Mouse (Mus musculus) bone marrow, adult 2 months (tissue): ENCODE results near the gene Thbs2. TPM values are rescaled to one million over a fixed set of nuclear protein-coding genes. Genes with fewer than 3 reads are reported as not detected.
"Not testable (repeated sequence)": the region's sequence is repeated elsewhere in the genome, so short reads cannot be mapped to it uniquely, and the experiment has no call there.

ENCODE experiments used
- H3K27ac ChIP-seq: fragments of 200-500 bp; 2 replicates; pipeline ENCODE4 v1.5.1; 2012; ENCODE audit warnings: low read depth, mild to moderate bottlenecking, control low read depth, inconsistent platforms, low read length; ENCODE audit not compliant: control insufficient read depth, poor library complexity, insufficient read depth
- H3K4me1 ChIP-seq: fragments of 200-500 bp; 2 replicates; pipeline ENCODE4 v1.6.1; 2011; ENCODE audit warnings: low read length; ENCODE audit not compliant: control insufficient read depth, insufficient read depth
- H3K4me3 ChIP-seq: fragments of 200-500 bp; replicated peaks from 2 replicates; pipeline ENCODE3; 2011; ENCODE audit warnings: mild to moderate bottlenecking, low read depth, low read length, control low read depth; ENCODE audit not compliant: control insufficient read depth
- CTCF ChIP-seq: fragments of 200-500 bp; IDR thresholded peaks from 2 replicates; pipeline ENCODE4 v1.5.1; 2011; ENCODE audit warnings: low read length, control low read depth; ENCODE audit not compliant: control insufficient read depth, insufficient read depth
- POLR2A ChIP-seq: fragments of 200-500 bp; IDR thresholded peaks from 2 replicates; pipeline ENCODE4 v1.6.1; 2011; ENCODE audit warnings: low read depth, mild to moderate bottlenecking, control low read depth, low read length, borderline replicate concordance; ENCODE audit not compliant: control insufficient read depth
- WGBS: fragments of 180-500 bp; shearing (Covaris S2); methylation state at CpG from one replicate; pipeline ENCODE4 v1.1.7; 2018; 5-methylcytosine and 5-hydroxymethylcytosine counted together
- polyA plus RNA-seq: library from polyadenylated mRNA; stranded (reverse); fragments of >200 nt; gene quantifications from 2 replicates; pipeline ENCODE4 v1.2.4, GENCODE M21; 2011; ENCODE audit warnings: low replicate concordance; ENCODE audit not compliant: missing spikeins, insufficient read depth, insufficient read length

The Thbs2 gene
- polyA plus RNA-seq, 1 experiment, result 7.0 TPM

- Histone ChIP-seq H3K4me1 (no peaks in the 10 kb centered on the region), H3K27ac (no peak overlapping the region), H3K4me3 (no peak overlapping the region)
- no peak for TF ChIP-seq POLR2A
- TF ChIP-seq CTCF, result no peak
- WGBS, result 82% methylated on average over 15 of the region's 15 CpGs
These were observed 53.5 kb downstream of the Thbs2 start for GRCm38 (mm10) chr17:14640351-14641115.

DNA sequence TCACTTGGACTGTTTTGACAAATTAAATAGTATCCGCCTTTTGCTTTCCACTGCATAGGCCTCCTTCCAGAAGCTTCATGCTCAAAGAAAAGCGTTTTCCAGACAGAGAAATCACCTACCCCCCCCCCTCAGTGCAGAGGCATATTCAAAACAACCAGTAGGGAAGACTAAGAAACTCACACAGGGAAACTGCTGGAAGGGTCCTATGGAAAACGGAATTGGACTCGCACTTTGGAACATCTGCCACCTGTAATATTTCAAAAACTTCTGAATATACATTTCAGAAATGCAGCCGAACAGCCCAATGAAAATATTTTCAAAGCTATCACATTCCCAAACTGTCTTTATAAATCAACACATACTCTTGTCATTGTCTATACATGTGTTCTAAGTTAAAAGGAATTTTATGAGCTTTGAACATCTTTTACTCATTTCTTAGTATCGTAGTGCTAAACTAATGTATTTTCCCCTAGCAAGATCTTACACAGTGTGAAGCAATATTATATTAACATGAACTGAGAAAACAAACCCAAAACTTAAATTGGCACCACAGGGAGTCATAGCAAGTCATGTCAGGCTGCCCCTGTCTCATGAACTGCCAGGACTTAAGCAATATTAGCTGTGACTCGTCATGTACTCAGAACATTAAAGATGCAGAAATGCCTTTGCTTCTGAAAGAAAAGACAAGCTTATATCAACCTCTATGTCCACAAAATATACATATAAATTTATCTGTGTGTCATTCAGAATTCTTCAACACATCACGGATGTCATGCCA lies 58.3 kb downstream of the Thbs2 start:
- 84% methylated on average over 8 of the region's 8 CpGs for WGBS
- no peak overlapping the region for H3K4me3 ChIP-seq
- no peaks in the 10 kb centered on the region for H3K4me1 ChIP-seq
- no peak overlapping the region for H3K27ac ChIP-seq
- no peak for TF ChIP-seq POLR2A
- no peak for TF ChIP-seq CTCF

- Histone ChIP-seq H3K4me1 (no peaks in the 10 kb centered on the region), H3K27ac (no peak overlapping the region), H3K4me3 (no peak overlapping the region)
- no peak for TF ChIP-seq CTCF
- TF ChIP-seq POLR2A, result no peak
- 61% methylated on average over 4 of the region's 4 CpGs for WGBS
These were observed 65.1 kb downstream of the Thbs2 start for GRCm38 (mm10) chr17:14628901-14629300.

DNA sequence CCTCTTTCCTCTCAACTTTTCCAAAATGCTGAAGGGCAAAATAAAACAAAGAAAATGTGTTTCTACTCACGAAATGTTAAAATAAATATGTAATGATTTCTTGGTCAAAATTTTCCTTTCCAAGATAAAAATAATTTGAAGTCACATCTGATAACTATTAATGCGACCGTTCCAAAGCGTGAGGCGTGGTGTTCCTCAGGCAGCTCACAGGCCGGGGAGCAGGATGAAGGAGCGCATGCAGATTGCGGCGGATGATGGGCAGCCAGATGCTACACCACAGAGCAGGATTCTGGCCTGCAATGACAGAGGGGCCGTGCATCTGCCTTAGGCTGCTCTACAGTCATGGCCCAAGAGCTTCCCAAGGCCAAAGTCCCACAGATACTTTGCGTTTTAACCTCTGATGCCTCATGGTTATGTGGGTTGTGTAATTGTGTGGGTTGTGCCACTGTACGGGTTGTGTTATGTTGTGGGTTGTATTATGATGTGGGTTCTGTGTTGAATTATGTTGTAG lies 66.2 kb downstream of the Thbs2 start:
- TF ChIP-seq CTCF (no peak), POLR2A (no peak)
- Histone ChIP-seq H3K4me3 (no peak overlapping the region), H3K4me1 (no peaks in the 10 kb centered on the region), H3K27ac (no peak overlapping the region)
- WGBS, result 89% methylated on average over 12 of the region's 12 CpGs

DNA sequence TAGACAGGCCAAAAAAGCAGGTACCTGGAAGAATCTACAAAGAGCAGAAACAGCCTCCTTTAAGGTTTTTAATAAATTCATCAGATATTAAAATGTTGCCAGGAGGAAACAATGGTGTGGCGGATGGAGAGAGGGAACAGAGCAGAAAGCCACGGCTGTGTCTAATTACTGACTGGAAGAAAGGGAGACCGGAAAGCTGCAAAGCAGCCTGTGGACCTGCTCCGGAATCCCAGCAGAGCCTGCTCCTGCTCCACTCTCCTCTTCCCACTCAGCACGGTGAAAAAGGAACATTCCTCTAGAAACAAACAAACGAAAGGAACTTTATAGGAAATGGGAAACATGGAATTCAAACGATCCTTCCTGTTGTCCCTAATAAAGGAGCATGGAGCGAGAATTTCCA lies 69.6 kb downstream of the Thbs2 start:
- no peak overlapping the region for H3K27ac ChIP-seq
- 55% methylated on average over 8 of the region's 8 CpGs for WGBS
- no peaks in the 10 kb centered on the region for H3K4me1 ChIP-seq
- TF ChIP-seq POLR2A, result no peak
- no peak for TF ChIP-seq CTCF
- no peak overlapping the region for H3K4me3 ChIP-seq

- not testable (repeated sequence) for H3K27ac ChIP-seq, H3K4me1 ChIP-seq, H3K4me3 ChIP-seq
These were observed 73.0 kb downstream of the Thbs2 start for GRCm38 (mm10) chr17:14621006-14621405.

DNA sequence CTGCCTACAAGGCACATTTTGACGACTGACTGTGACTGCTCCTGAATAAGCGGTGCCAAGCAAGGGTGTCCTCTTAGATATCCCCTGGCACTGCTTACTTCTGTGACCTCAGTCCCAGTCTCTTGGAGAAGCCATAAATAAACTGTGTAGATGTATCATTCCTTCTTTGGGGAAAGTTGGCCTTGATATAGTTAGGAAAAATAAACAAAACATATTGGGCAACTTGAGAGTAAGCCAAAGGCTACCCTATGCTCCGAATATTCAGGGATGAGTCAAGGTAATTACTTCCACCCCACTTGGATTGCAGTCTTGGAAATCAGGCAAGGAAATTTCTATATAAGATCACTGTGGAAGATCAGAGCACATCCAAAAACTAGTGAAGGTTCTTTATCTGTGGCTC lies 74.0 kb downstream of the Thbs2 start:
- WGBS, result 80% methylated on average over 3 of the region's 3 CpGs
- Histone ChIP-seq H3K4me1 (no peaks in the 10 kb centered on the region), H3K4me3 (no peak overlapping the region), H3K27ac (no peak overlapping the region)
- TF ChIP-seq POLR2A (no peak), CTCF (no peak)

DNA sequence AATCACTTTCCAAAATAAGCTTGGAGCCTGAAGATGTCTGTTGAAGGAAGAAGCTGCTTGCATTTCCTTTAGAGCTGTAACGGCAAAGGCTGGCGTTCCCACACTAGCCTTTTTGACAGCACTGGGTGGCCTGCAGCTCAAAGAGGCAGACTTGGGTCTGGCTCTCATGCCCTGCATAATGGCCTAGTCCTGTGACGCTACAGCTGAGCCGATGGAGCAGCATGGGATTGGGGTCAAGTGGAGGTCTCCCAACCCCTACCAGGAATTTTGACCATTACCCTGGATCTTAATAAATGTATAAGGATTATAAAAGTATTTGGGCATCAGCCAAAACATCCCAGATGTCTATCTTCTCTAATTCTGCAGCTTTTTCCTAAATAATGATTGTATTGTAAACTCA lies 75.0 kb downstream of the Thbs2 start:
- H3K4me3 ChIP-seq, result no peak overlapping the region
- TF ChIP-seq CTCF (no peak), POLR2A (no peak)
- H3K27ac ChIP-seq, result no peak overlapping the region
- WGBS, result 86% methylated on average over 4 of the region's 4 CpGs
- no peaks in the 10 kb centered on the region for H3K4me1 ChIP-seq

Other genes starting within 250 kb of the Thbs2 start
- 3.9 TPM in 1 of 2 replicates, not detected in the other for gene Wdr27, start 248.9 kb upstream of the Thbs2 start, polyA plus RNA-seq
- 3.6 and 7.7 TPM in 2 replicates for gene 1600012H06Rik, start 248.9 kb upstream of the Thbs2 start, polyA plus RNA-seq